Mouse (Mus musculus) left cerebral cortex, postnatal 36 days (tissue): Measurements from ENCODE around the gene Akr1b8. TPM values are rescaled to one million over a fixed set of nuclear protein-coding genes. Genes with fewer than 3 reads are reported as not detected.
"Not testable (repeated sequence)": the region's sequence is repeated elsewhere in the genome, so short reads cannot be mapped to it uniquely, and the experiment has no call there.

ENCODE experiments used
- DNase-seq, 2 experiments: peaks; one replicate each; pipeline ENCODE4 v3.0.0; 2021 to 2022; ENCODE audit warnings: low spot score in 2 of 2, mixed read lengths in 1 of 2
- intact Hi-C: fragments of 180-260 bp; cut with DNase I; formaldehyde crosslinking; loops from one replicate; pipeline ENCODE4 v1.15.1; 2025
- total RNA-seq, 2 experiments: library from RNA; stranded (reverse); gene quantifications; 2 replicates each; pipeline ENCODE4 v1.2.3; 2021

Akr1b8 gene
- total RNA-seq, 2 experiments from 2014 or later = 0.68 to 0.69 TPM

DNA sequence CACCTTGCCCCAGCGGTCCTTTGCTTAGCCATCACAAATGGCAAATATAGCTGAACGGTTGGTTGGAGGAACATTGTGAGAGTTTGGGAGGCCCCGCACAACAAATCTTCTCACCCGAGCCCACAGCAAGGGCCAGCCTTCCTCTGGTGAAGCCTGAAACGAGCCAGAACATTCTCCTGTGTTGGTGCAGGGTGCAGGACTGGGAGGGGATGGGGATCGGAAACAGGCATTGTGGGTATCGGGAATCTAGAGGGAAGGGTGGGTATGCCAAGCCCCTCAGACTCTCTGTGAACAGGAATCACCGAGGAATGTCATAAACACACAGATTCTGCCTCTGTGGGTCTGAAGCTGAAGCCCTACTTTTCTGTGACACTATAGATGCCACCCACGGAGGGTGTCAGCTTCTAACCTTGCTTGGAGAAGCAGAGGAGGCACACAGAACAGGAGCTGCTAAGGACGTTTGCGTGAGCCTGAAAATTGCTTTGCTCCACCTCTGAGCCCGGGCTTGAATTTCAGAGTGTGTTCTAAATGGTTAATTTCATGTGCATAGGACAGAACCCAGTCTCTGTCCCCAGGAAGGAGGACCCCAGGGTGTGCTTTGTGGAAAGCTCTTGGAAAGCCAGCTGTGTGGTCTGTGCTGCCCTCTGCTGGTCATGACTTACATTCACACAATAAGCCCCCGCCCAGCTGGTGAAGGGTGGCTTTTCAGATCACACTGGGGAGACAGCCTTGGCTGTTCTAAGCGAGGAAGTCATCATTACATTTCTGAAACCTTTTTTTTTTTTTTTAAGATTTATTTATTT lies 7.6 kb upstream of the Akr1b8 start:
- intact Hi-C loops = loop anchor here (2.0 kb wide), 1 partner anchor 53 kb away; no protein-coding TSS in a partner anchor
- peak; percentile 69 to 79 for DNase-seq

DNA sequence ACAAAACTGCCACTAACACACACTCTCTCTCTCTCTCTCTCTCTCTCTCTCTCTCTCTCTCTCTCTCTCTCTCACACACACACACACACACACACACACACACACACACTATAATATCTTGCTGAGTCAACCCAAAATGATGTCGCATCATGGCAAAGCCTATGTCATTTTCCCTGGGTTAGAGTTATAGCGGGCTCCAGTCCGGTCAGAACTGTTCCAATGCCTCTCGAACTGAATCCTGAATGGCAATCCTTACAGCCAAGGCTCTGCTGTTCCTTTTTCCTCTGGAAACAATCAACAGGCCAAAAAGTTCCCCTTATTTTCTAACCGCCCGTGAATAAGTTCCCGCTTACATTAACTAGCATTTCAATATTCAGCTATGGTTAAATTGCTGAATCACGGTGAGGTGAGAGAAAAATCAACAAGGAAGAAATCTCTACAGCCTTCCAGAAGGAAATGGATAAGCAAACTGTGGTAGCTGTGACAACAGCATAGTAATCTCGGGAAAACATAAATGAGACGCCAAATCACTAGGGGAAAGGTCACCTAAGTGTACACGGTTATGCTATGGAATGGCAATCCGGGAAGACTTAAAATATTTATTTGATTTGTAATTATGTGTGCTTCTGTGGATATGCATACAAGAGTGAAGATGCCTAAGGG lies 3.8 kb upstream of the Akr1b8 start:
- no peak for DNase-seq
- intact Hi-C loops = no loop called here

- intact Hi-C loops, DNase-seq: not testable (repeated sequence)
These were observed 2.4 kb upstream of the Akr1b8 start for GRCm38 (mm10) chr6:34351481-34351880.

DNA sequence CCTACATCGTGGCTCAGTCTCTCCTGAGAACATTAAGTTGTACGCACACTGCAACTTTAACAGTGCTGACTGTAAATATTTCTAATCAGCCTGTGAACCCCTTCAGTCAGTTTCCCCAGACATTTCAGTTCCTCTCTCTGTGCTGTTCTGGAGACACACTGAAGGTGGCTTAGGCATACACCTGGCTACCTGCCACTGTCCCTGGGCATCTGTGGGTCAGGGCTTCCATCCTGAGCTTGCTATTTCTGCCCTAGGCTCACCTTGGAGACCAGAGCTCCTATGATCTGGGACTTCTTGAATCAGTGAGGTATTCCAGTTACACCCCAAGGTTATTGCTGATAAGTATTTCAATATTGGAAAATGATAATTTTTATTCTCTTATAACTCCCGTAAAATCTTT lies 1.5 kb upstream of the Akr1b8 start:
- DNase-seq = no peak
- intact Hi-C loops = no loop called here

- DNase-seq = no peak
- intact Hi-C loops = no loop called here
These were observed 732 bp downstream of the Akr1b8 start for GRCm38 (mm10) chr6:34354354-34355348.

GRCm38 (mm10) chr6:34355349-34355747 lies 1.4 kb downstream of the Akr1b8 start:
- intact Hi-C loops = no loop called here
- DNase-seq = no peak

DNA sequence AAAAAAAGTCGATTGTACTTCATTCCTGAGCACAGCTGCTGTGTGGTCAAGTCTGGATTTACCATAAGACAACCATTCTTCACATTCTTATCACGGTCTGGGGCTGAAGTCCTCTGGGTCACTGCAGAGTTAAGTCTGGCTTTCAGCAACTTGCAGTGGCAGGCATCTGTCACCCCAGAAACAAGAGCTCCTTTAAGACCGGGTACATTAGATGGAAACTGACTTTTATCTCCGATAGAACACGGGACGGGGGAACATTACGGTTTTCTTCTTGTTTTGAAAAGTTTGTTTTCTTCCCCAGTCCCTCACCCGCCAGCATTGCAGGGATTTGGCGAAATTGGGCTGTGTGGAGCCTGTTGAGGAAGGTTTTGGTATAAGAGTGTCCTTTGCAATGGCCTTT lies 1.9 kb downstream of the Akr1b8 start:
- intact Hi-C loops = no loop called here
- DNase-seq = no peak

DNA sequence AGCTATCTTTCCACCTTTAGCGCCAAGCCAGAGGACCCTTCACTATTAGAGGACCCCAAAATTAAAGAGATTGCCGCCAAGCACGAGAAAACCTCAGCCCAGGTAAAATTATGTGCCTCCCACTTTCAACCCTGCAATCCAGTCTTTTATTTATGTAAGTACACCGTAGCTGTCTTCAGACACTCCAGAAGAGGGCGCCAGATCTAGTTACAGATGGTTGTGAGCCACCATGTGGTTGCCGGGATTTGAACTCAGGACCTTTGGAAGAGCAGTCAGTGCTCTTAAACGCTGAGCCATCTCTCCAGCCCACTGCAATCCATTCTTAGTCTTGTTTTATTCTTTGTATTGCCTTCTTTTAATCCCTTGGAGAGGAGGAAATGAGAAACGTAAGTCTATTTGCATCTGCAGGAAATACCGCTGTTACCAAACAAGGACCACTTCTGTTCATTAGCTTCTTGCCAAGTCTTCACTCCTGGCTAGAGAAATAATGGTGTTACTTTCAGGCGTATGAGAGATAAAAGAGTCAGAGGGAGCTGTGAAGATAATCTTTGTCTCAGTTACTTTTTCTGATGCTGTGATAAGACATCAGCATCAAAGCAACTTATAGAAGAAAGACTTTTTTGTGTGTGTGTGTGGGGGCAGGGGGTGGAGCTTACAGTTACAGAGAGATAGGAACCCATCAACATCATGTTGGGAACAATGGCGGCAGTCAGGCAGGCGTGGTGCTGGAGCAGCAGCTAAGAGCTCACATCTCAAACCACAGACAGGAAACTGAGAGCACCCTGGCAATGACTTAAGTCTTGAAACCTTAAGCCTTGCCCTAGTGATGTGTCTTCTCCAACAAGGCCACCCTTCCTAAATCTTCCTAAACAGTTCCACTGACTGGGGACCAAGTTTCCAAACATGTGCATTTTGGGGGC lies 10.6 kb downstream of the Akr1b8 start:
- intact Hi-C loops = no loop called here
- DNase-seq = no peak

GRCm38 (mm10) chr6:34367998-34368397 lies 14.1 kb downstream of the Akr1b8 start:
- intact Hi-C loops = no loop called here
- DNase-seq = no peak

GRCm38 (mm10) chr6:34370081-34370480 lies 16.2 kb downstream of the Akr1b8 start:
- no peak for DNase-seq
- intact Hi-C loops = loop anchor here (2.0 to 5.0 kb wide), 2 partner anchors 77 kb away; no protein-coding TSS in a partner anchor

DNA sequence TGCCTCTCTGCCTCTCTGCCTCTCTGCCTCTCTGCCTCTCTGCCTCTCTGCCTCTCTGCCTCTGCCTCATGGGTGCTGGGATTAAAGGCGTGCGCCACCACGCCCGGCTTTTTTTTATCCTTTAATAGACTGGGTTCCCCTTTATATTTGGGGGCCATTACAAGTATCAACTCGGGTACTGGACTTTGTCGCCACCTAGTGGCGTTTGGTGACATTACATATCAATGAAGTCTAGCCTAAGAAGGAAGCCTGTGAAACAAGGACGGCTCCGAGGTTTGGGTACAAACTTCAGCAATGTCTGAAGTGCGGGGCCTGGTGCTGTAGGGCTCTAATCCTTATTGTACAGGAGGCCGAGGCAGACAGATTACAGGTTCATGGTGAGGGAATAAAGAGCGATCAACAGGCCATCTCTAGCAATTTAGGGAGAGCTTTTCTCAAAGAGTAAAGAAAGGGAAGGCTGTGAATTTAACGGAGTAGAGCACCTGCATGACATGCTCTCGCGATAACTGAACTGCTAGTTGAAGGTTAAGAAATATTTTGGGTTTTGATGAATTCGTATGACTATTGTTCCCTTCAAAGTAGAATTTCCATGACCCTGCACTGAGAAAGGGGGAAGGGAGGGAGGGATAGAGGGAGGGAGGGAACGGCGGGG lies 17.9 kb downstream of the Akr1b8 start:
- DNase-seq = peak; percentile 62 to 79
- intact Hi-C loops = loop anchor here (2.0 to 5.0 kb wide), 2 partner anchors 75 to 79 kb away; no protein-coding TSS in a partner anchor

- intact Hi-C loops = loop anchor here (5.0 kb wide), 1 partner anchor 73 kb away; no protein-coding TSS in a partner anchor
- DNase-seq = no peak
These were observed 19.9 kb downstream of the Akr1b8 start for GRCm38 (mm10) chr6:34373841-34374240.

- DNase-seq, intact Hi-C loops: not testable (repeated sequence)
These were observed 22.0 kb downstream of the Akr1b8 start for GRCm38 (mm10) chr6:34375888-34376287.

- no peak for DNase-seq
- intact Hi-C loops = no loop called here
These were observed 29.5 kb downstream of the Akr1b8 start for GRCm38 (mm10) chr6:34383401-34383800.

DNA sequence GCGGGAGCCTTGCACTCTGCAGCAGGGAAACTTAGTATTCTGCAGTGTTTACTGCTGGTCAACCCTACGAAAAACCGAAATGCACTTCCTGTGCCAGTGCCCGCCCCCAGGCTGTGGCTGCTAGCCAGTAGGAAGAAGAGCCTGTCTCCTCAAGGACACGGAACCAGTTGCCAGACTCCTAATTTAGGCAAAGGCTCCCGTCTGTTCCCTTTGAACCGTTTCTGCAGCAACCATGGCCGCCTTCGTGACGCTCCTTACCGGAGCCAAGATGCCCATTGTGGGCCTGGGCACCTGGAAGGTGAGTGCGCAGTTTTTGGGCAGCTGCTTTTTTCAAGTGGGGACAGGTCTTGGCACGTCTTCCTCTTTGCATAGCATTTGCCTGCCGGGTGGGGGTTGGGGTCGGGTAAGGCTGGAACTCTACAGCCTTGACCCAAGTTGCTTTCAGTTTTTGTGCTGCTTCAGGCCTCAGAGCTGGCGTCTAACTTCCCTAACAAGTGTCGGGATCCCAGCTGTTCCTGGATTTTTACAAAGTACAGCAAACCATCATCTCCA lies 30.3 kb downstream of the Akr1b8 start, which contains the start of gene Akr1b10:
Akr1b10 (plus strand) TSS at position 109 of the 552 bp plus-strand sequence.
- peak; percentile 77 to 83 for DNase-seq
- intact Hi-C loops = no loop called here

GRCm38 (mm10) chr6:34384701-34385370 lies 30.9 kb downstream of the Akr1b8 start:
- intact Hi-C loops = no loop called here
- no peak for DNase-seq
